Mouse (Mus musculus): ENCODE measurements at regions not wholly inside any gene's neighbourhood (a gene's known extent, or its start where the extent isn't known, plus 50 kb on each side); places are given as distances from the start of the nearest gene placed in this dataset.

DNA sequence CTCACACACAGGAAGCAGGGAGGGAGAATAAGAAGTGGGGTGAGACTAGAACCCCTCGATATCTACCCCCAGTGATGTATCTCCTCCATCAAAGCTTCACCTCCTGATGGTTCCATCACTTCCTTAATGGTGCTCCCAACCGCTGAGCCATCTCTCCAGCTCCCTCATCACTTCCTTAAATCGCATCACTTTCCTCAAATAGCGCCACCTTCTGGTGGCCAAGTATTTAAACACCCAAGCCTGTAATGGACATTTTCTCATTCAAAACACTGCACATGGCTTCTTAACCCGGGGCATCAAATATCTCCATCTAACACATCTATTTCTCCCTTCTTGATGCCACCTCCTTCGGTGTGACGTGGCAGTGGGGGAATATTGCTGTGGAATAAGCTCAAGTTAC is 324.3 kb upstream of the Tmem132c start:
- no peak for DNase-seq (ENCODE audit: inconsistent age in 2 of 2, low spot score in 1 of 2)

DNA sequence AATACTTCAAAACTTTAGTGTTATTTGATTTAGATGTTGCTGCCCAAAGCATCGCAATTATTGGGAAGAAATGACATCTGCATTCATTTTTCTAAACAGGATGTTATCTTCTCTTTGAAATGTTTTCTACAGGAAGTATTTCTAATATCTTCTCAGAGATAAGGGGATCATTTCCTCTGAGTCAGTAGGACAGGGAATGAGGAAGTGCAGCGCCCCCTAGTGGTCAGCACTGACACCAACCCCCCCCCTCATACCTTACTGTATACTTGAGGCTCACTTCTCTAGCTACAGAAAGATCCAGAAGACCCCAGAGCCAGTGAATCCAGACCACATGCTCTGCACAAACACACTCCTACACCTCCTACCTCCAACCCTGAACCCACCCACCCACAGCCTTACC is 308.1 kb upstream of the Tmem132c start:
- no peak for DNase-seq (ENCODE audit: inconsistent age in 2 of 2, low spot score in 1 of 2)

DNA sequence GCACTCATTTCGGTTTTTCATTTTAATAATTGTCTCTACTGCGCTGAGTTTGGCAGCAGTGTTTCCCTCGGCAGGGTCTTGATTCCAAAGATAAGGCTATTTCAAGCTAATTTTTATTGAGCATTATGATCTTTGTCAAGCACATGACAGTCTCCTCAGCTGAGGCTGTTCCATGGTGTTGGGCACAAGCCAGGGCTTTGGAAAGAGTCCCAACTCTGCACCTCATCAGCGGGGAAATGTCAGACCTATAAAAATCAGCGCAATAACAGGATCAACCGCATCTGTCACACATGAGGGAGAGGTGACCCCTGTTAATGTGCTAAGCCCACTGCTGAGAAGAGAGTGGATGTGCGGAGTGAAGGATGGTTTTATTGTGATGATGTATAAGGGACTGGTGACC is 296.7 kb upstream of the Tmem132c start:
- DNase-seq (ENCODE audit: inconsistent age in 2 of 2, low spot score in 1 of 2), result peak; percentile 10 to 22

DNA sequence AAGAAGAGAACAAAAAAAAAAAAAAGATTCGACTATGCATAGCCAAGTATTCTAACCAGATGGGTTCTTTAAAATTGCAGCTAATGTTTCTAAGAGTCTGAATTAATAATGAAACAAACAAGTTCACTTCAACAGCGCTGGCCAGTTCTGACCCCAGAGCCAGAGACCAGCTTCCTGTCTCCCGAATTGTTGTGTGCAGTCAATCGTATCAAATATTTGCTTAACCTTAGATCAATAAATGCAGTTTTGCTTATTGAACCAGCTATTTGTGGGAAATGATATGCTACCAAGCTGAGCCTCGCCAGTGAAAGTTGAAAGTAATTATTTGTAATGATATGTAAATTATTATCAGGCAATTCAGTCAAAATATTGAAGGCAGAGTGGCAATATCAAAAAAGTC is 287.4 kb upstream of the Tmem132c start:
- no peak for DNase-seq (ENCODE audit: inconsistent age in 2 of 2, low spot score in 1 of 2)

DNA sequence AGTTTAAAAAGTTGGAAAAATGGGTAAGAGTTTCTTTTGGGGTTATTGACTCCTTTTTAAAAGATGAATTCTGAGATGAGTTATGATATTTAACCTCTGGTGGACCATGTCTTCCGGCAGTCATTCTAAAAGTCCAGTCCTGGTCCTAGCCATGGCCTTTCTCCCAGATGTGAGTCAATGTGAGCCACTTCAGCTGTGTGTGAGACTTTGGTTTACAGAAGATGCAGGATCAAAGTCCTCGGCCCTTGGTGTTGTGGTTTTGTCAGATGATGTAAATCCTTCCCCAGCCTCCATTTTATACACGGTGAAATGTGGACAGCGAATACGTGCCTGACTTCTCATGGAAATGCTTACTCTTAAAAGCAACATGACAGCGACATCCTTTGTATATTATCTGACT is 287.0 kb upstream of the Tmem132c start:
- no peak for DNase-seq (ENCODE audit: inconsistent age in 2 of 2, low spot score in 1 of 2)

DNA sequence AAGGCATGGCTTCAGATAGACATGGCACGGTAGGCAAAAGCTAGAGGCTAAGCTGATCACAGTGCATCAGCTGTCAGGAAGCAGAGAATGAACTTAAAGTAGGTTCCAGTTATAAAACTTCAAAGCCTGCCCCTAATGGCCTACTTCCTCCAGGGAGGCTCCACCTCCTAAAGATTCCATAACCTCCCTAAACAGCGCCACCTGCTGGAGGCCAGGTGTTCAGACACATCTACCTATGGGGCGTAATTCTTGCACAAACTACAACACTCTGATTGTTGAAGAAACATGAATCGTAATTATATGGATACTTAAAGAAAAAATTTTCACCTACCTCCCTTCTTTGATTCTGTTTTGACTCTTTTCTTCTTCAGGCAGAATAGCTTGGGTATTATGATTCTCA is 277.0 kb upstream of the Tmem132c start:
- no peak for DNase-seq (ENCODE audit: inconsistent age in 2 of 2, low spot score in 1 of 2)

DNA sequence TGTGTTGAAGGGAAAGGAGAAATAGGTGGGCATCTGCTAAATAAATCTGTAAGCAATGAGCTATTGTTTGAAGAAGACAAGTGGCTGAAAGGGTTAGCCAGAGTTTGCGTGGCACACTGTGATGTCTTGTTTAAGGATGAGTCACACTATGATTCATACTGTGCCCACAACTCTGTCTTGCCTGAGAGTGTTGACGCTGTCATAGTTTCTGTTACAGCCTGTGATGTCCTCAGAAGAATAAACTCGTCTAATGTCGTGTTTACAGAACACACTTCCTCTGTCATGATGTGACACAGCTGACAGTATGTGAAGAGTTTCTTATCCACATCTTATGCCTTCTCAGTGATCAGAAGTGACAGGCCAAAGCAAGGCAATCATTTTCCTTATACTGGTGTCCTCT is 274.5 kb upstream of the Tmem132c start:
- DNase-seq (ENCODE audit: inconsistent age in 2 of 2, low spot score in 1 of 2), result peak; percentile 6 to 43

DNA sequence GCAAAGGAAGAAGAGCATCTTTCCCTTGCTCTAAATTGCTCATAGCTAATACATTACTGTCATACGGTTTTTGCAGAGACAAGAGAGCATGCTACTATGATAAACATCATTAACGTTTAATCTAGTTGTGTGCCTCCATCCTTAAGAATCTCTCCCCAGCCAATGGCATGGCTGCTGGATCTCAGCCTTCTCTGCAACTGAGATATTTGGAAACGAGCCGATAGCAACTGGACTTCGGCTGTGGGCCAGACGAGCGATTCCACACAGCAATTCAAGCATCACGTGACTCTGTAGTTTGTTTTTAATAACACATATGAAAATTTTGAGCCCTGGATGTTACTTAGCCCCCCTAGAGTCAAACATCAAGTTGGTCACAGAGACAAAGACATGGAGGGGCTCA is 272.2 kb upstream of the Tmem132c start:
- DNase-seq (ENCODE audit: inconsistent age in 2 of 2, low spot score in 1 of 2), result no peak

DNA sequence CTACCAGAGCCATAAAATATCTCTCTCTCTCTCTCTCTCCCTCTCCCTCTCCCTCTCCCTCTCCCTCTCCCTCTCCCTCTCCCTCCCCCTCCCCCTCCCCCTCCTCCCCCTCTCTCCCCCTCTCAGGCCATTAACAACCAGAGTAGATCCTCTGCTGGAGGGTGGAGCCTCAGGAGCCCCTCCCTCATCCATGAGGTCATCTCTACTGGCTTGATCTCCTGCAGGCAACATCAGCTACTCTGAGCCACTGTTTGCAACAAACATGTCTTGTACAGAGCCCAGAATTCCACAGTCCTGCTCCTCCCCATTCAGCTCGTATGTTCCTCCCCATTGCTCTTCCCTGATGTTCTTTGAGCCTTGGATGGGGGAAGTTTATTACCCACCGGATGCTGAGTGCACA is 270.3 kb upstream of the Tmem132c start:
- no peak for DNase-seq (ENCODE audit: inconsistent age in 2 of 2, low spot score in 1 of 2)

DNA sequence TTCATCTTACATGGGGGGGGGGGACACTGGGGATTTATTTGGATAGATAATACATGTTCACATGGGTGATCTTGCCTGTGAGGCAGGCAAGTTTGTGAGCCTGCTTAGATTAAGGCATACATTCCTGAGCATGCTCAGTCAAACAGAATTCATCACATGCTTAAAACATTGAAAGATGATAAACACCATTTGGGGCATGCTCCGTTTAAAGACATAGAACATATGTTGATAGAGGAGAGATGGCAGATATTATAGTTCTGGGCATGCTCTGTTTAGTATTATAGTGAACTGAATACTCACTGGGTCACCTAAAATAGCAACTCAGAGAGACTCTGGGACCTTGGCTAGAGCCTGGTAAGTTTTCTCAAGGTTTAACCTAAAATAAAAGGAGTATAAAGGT is 269.6 kb upstream of the Tmem132c start:
- DNase-seq (ENCODE audit: inconsistent age in 2 of 2, low spot score in 1 of 2), result no peak

DNA sequence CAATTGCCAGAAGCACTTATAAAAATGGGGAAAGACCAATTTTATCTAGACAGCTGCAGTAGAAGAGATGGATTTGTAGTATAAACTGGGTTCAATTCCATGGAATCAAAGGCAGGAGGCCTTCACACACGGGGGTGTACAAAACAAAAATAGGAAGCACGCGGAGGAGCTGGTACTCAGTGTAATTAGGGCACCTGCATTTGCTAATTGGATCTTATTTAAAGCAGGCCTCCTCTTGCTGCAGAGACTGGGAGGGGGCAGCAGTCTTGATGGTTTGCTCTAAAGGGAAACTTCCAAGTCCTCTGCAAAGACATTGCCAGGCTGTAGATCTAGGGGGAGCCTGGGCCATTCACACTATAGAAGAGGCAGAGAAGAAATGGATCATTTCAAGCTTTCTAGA is 268.2 kb upstream of the Tmem132c start:
- no peak for DNase-seq (ENCODE audit: inconsistent age in 2 of 2, low spot score in 1 of 2)

DNA sequence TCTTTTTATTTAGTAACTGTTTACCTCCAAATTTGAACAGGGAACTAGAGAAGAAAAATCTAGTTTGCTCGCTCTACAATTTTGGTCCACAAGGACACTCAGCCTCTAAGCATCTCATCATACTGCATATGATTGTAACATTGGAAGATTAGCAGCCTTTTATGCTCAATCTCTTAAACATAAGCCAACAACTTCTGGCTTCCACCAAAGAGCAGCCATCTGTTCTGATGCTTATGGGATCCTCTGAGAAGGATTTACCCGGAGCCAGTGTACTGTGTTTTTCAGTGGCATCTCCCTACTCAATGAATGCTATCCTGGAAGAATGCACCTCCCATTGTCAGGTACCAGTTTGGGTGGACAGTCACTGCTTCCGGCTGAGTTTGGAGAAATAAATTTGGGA is 267.0 kb upstream of the Tmem132c start:
- DNase-seq (ENCODE audit: inconsistent age in 2 of 2, low spot score in 1 of 2), result no peak

DNA sequence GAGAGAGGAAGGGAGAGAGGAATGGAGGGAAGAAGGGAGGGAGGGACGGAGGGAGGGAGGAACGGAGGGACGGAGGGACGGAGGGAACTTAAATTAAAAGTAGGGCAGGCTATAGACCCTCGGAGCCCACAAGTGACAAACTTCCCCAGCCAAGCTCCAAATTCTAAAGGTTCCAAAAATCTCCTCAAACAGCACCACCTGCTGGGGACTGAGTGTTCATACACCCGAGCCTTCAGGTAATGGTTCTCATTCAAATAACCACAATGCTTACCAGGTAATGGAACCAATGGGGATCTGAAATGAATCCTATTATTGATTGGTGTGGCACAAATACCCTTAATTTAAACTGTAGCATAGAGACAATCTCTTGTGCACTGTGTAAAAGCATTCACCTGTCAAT is 246.0 kb upstream of the Tmem132c start:
- DNase-seq (ENCODE audit: inconsistent age in 2 of 2, low spot score in 1 of 2), result peak in 1 of 2 experiments; percentile 28

DNA sequence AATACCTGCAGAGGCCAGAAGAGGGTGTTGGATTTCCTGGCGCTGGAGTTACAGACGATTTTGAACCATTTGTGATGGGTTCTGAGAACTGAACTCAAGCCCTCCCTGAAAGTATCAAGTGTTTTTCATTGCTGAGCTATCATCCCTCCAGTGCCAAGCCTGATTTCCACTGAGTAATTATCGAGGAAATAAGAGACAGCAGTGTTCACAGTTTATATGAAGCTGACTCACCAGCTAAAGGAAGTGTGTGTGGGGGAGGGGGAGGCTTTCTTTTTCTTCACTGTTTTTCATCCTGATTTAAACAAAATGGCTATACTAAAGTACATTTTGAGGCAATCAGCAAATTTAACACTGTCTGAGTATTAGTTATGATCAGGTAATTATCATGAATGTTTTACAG is 227.4 kb upstream of the Tmem132c start:
- DNase-seq (ENCODE audit: inconsistent age in 2 of 2, low spot score in 1 of 2), result no peak

DNA sequence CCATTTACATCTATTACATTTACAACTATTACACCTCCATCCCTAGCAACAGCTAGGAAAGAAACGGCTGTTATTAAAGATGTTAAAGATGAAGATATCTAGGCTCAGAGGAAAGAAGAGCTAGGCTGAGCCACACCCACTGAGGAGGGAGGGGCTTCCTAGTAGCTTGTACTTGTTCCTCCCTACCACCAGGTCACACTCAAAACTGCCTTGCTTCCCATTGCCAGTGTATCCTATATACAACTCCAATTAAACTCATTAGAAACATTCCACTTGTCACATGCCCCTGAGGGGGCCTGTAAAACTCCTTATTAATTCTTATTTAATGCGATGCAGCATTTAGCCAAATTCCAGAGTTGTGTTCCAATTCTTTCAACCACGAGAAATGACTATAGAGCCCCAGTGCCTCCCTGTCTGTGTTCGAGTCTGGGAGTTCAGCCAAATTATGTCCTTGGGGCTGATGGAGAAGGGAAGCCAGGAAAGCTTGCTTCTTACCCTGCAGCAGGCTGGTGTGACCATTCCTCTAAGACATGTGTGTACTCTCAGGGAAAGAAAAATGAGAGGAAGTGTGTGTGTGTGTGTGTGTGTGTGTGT is 225.0 kb upstream of the Tmem132c start:
- DNase-seq (ENCODE audit: inconsistent age in 2 of 2, low spot score in 1 of 2), result peak; percentile 4 to 47

DNA sequence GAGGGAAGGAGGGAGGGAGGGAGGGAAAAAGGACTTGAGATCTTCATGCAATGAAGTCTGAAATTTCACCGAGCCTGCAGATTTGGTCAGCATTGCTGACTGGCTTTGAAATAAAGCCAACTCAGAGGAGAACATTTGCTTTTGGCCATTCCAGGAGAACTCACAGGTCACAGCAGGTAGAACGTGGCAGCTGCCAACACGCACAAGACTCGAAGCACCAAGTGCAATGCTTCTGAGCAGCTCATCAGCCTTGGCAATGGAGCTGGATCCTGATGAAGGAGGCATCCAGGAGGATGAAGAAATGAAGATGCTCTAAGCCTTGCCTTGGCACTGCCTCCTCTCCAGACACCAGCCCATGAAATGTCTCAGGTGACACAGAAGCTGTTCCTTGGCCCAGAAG is 223.6 kb upstream of the Tmem132c start:
- DNase-seq (ENCODE audit: inconsistent age in 2 of 2, low spot score in 1 of 2), result no peak

DNA sequence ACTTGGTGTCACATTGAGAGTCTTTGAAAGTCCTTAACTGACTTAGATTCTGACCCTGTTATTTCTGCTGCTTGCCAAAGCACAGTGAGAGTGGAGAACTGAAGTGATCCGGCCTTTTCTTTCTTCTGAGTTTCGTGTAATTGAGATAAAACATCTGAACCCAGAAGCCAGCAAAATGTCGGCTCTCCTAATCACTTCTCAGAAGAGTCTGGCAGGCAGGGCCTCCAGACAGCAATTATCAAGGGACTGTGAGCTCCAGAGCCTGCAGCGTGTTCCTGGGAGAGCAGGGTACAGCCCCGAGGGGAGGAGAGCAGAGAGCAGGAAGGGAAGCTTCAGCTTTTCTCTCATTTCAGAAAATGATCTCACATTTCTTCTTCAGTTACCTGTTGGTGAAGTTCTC is 205.1 kb upstream of the Tmem132c start:
- DNase-seq (ENCODE audit: inconsistent age in 2 of 2, low spot score in 1 of 2), result peak in 1 of 2 experiments; percentile 20

DNA sequence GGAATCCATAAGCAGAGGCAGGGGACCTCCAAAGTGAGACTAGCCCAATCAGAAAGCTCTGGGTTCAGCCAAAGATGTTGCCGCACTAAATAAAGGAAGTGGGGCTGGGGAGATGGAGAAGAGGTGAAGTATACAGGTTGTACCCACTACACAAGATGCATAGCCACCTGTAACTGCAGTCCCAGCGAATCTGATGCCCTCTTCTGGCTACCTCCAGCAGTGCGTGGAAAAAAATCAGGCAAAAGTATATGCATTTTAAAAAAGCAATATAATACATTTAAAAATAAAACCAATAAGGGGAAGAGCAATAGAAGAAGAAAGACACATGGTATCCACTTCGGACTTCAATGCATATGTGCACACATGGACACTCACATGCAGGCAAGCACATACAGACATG is 183.8 kb upstream of the Tmem132c start:
- no peak for DNase-seq (ENCODE audit: inconsistent age in 2 of 2, low spot score in 1 of 2)

DNA sequence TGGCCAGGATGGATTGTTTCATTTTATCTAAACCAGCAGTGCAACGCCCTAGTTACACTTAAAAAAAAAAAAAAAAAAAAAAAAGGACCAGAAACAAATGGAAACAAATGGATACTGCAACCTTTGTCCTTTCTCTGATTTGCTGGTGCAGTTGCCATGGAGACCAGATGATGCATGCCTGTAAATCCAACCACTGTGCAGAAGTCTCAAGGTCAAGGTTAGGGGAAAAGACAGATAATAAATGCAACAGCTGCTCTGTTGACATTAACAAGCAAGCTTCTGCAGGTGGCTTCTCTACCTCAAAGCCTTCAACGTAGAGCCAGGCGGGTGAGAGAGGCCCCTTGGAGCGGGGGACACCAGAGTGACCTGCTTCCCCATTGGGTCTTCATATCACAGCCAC is 167.3 kb upstream of the Tmem132c start:
- DNase-seq (ENCODE audit: inconsistent age in 2 of 2, low spot score in 1 of 2), result peak; percentile 45 to 56

Data from adrenal gland, adult (tissue).